Mouse (Mus musculus) monocyte, adult 5-6 weeks (primary cell): Measurements from ENCODE around the gene Dgat2. TPM values are rescaled to one million over a fixed set of nuclear protein-coding genes. Genes with fewer than 3 reads are reported as not detected.

Source experiments
- ATAC-seq: fragments of 153-309, 156-312 bp; replicated peaks from 2 replicates; pipeline ENCODE4 v1.8.0; 2017; ENCODE audit warnings: mild to moderate bottlenecking; ENCODE audit not compliant: low TSS enrichment, insufficient number of reproducible peaks, severe bottlenecking, poor library complexity, low FRiP score
- total RNA-seq: library from RNA; stranded (forward); fragments of 200-1000, 200-491, 200-594 nt; gene quantifications from 3 replicates; pipeline ENCODE4 v1.2.3, GENCODE M21; 2017

The Dgat2 gene
- total RNA-seq, 1 experiment from 2014 or later: 19.7 TPM

DNA sequence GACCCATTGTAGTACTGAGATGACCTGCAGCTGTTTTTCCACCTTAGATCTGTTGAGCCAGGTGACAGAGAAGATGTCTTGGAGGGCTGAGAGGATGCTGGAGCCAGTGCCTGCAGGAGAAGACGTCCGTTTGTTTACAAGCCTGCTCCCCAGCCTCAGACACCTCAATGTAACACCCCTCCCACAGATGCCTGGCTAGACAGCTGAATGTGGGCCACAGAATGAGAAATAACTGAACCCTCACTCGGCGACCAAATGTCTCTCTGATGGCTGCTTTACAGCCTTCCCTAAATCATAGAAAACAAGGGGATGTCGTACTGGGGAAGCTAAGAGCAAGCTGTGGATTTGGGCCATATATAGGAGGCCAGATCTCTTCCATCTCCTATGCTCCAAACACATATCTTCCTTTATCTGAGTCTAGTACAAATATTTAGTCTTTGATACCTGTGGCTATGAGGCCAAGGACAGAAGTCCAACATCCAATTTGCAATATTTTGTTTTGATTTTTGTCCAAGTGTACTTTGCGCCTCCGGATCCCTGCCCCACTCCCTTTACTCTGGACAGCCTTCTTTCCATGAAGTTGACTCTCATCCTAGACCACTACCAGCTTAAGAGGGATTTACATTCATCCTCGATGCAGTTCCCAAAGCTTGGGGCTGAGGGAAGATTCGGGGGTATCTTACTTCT is 12.7 kb downstream of the Dgat2 start:
- ATAC-seq: no peak

DNA sequence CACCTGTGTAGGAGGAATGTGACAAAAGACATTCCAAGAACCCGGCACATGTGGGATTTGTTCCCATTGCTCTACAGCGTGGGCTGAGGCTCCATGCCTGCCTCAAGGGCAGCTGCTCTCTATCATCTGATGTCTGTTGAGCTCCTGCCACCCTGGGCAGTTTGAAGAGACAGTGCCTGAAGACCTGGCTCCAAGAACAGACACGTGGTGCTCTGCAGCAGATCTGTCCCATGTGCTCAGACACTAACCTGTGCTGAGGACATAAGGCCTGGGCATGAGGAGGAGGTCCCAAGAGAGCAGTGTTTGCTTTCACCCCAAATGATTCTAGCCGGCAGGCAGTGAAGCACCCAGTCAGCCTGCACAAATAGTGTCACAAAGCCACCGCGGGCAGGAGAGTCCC is 13.8 kb downstream of the Dgat2 start:
- no peak for ATAC-seq

DNA sequence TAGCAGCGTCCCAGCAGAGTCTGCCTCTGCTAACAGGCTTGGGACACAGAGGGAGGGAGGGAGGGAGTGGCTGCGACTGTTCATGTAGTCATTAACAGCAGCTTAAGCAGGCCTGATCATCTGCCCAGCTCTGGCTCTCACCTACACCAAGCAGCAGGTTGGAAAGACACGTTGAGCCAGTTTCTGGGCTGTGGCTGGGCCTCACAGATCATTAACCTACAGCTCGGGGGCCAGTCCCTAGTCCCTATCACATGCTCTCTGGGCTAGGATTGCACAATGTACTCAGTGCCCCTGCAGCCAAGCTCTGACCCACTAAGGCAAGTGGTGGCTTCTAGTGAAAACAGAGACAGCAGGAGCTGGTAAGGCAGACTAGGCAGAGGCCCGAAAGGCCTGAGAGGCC is 14.6 kb downstream of the Dgat2 start:
- no peak for ATAC-seq

DNA sequence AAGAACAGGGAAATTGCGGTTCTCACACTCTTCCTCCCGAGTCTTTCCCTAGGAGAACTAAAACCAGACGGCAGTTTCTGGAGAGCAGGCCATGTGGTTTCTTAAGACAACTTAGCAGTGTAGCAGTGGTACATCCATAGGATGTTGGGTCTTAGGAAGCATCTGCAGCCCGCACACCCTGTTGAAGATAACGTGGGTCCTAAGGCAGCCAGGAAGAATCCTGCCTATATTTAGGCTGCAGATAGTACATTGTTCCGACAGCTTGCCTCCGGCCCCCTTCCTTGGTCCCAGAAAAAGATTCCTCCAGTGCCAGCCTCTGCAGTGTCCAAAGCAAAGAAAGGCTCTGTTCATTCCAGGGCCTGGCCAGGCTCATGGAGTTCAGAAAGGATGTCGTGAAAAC is 16.4 kb downstream of the Dgat2 start:
- ATAC-seq: no peak

DNA sequence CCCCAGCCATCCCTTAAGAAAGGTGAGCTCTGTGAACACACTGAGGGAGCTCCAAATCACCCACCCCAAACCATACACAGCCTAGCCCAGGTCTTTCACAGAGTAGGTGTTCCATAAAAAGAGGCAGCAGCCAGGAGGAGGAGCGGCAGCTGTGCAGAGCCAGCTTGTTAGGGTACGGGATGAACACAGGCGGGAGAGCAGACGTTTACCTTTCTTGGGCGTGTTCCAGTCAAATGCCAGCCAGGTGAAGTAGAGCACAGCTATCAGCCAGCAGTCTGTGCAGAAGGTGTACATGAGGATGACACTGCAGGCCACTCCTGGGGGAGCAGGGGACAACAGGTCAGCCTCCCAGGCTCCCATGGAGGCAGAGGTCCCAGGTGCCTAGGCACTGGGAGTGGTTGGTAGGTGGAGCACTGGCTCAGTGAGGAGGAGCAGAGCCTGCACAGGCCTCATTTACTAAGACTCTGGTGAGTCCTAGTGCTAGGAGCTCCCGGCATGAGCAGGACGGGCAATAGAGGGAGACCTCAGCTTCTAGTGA is 17.6 kb downstream of the Dgat2 start:
- ATAC-seq: no peak

DNA sequence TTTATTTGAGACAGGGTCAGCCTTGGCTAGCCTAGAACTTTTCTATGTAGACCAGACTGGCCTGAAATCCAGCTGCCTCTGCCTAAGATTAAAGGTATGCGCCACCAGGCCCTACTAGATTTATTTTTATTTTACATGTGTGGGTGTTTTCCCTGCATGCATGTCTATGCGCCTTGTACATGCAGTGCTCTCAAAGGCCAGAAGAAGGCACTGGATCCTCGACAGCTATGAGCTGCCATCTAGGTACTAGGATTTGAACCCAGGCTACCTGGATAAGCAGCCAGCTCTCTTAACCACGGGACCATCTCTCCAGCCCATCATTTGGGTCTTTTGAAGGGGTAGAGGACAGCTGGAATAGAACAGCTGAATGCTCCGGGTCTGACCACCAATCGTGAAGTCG is 20.1 kb downstream of the Dgat2 start:
- no peak for ATAC-seq

DNA sequence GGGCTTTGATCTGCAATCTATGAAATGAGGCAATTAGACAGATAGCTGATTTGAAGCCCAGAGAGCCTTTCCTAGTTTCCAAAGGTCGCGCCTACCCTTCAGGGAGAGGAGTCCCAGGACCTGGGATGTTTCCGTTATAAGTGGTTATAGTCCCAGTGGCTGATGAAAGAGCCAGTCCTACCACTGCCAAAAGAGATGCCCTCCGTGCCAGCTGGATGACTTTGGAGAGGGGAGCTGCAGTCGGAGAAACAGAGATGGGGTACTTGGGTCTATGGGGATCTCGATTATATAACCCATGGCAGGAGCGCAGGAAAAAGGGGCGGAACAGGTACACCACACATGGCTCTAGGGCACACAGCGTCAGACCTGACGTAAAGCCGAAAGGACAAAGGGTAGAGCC is 20.6 kb downstream of the Dgat2 start:
- no peak for ATAC-seq

DNA sequence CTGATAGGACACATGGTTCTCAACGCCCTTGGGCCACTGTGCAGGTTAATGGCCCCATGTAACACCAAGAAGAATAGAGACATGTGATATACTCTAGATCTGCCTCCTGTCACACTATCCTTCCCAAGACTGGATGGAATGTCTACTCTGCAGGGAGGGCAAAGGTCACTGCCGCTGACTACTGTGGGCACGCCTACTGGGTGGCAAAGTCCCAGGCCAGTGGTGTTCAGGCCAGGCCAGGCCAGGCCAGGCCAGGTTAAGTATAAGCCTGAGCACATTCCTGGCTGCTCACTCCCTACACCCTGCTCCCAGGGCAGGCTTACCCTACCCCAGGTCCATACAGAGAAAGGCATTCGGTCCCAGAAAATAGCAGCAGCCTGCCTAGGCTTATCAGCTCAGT is 21.0 kb downstream of the Dgat2 start:
- no peak for ATAC-seq

DNA sequence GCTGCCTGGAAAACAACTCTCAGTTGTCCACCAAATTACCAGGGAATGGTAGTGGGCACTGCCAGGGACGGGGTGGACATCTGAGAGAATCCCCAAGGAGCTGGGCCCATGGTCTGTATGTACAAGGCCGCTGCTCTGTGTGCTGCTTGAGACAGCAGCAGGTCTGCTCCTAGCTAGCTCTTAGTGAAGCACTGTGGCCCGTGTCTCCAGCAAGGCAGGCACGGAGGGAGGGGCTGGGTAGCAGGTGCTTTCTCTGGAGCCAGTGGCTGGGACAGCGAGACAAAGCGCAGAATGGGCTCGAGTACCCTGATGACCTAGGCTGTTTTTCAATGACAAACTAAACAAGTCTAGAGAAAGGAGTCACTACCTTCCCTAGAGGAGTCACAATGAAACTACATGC is 21.5 kb downstream of the Dgat2 start:
- no peak for ATAC-seq

DNA sequence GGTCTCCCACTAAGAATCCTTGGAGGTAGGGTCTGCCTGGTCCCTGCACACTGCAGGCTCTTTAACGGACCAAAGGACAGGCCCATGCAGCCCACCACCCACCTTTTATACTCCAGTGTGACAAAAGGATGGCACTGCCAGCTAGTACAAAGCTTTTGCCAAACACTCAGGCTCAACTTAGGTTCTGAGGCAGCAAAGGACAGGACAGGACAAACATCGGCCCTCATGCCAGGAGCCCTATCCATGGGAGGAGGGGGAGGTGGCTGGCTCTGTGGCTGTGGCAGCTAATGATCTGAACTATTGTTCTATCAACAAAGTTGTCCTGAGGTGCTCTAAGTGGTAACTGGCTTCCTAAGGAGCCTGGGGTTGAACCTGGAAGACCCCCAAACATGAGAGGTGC is 23.1 kb downstream of the Dgat2 start:
- no peak for ATAC-seq

DNA sequence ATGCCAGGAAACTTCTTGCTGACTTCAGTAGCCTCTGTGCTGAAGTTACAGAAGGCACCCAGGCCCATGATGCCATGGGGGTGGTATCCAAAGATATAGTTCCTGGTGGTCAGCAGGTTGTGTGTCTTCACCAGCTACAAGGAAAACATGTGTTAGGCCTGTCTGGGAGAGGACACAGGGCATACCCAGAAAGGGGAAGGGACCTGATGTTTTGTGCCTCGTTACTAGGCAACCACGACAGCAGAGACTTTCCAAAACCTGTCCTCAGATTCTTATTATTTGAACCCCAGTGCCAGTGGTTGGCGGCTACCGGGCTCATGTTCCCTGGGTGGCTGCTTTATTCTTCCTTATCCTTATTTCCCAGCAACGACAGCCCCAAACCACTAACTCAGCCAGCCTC is 23.6 kb downstream of the Dgat2 start:
- no peak for ATAC-seq

DNA sequence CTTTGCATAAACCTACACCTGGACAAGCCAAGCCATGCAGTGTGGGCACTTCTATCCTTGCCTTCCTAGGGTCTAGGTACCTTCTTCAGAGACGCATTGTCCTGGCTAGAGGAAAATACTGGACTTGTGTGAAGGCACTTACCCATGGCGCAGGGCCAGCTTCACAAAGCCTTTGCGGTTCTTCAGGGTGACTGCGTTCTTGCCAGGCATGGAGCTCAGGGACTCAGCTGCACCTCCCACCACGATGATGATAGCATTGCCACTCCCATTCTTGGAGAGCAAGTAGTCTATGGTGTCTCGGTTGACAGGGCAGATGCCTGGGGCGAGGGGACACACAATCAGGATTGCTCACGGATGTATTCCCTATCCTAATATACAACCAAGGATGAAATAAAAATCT is 24.5 kb downstream of the Dgat2 start:
- no peak for ATAC-seq

DNA sequence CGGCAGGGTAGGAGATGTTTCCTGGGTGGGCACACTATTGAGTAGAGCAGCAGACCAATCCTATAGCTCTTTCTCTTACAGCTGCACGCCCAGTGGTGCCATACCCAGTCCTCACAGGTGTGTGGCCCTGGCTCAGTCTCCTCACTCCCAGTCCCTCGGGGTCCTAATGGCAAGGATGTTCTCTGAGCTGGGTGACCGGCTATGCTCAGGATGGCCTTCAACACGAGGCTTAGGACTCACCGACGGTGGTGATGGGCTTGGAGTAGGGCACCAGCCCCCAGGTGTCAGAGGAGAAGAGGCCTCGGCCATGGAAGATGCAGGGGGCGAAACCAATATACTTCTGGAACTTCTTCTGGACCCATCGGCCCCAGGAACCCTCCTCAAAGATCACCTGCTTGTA is 25.8 kb downstream of the Dgat2 start:
- no peak for ATAC-seq

DNA sequence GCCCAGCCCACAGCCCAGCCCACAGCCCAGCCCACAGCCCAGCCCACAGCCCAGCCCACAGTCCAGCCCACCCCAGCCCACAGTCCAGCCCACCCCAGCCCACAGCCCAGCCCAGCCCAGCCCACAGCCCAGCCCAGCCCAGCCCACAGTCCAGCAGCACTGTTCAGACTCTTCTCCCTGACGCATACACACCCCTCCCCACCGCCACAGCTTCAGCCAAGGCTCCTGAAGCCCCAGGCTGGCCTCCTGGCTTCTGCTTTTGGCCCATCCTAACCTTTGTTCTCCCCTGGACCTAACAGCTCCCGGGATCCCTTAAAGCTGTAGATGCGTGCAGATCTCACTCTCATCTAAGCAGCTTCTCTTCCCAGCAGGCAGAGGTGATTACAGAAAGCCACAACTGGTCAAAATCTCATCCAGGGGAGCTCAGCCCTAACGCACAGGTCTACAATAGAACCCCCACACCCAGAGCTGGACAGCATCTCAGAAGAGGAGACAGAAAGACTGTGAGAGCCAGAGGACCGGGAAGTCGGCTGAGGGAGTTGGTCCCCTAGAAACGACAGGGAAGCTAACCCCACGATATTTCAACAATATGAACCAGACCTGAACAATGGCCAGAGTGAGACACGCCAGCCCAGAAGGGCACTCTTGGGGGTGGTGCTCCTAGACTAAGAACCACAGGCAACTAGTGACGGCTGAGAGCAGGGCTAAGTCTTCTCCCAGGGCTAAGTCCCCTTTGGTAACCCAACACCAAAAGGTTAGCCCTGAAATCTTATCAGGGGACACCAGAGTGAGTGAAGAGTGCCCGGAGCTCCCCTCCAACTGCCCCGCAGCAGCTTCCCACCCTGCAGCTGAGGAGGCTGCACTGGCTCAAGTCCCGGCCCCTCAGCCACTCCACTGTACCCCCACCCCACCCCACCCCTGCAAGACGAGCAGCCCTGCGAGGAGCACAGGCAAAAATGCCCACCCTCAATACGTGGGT is 26.9 kb downstream of the Dgat2 start:
- ATAC-seq: no peak

DNA sequence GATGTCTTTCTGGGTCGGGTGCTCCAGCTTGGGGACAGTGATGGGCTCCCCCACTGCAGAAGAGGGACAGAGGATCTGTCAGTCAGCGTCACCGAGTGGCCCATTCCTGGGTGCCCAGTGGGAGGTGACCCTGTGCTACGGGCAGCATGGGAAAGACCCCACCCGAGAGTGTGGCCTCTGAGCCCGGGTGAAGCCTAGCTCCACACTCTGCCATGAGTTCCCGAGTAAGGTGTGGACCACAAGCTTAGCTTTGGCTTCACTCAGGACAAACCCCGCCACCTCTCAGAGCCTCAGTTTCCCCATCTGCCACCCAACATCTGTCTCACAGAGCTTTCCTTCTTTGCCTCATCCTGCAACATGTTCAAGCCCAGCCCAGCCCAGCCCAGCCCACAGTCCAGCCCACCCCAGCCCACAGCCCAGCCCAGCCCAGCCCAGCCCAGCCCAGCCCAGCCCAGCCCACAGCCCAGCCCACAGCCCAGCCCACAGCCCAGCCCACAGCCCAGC is 27.8 kb downstream of the Dgat2 start:
- ATAC-seq: no peak

DNA sequence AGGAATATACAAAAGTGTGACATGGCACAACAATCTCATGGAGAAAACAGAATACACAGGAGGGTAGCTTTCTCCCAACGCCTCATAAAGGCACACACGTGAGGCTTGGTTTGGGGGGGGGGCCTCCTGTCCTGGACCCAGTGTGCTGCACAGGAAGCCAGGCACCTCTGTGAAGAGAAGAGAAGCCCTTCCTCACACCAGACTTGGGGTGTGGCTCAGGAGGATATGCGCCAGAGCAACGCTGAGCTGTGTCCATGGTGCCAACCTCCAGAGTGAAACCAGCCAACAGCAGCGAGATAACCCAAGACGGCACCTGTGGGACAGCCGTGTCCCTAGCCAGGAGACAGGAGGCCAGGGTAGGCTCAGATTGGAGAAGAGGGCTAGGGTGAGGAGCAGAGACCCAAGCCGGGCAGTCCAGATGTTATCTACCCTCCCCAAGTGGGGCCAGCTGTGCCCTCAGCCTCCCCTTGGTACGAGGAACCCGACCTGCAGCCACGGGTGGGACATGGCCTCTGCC is 28.8 kb downstream of the Dgat2 start:
- no peak for ATAC-seq

DNA sequence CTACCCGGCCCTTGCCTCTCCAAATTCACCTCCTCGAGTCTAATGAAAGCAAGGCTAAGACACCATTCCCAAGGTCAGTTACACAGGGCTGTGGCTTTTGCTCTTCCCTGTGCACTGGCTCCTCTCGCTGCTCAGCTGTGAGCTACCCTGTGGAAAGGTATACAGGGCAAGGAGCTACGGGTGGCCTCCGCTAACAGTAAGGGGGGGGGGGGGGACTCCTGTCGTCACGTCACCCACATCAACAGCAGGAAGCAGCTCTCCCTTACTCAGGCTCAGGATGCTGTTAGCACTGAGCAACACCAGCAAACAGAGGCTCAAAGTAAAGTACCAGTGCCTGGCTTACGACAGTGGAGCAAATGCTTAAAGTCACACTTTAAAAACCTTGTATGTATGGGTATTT is 29.8 kb downstream of the Dgat2 start:
- ATAC-seq: no peak

DNA sequence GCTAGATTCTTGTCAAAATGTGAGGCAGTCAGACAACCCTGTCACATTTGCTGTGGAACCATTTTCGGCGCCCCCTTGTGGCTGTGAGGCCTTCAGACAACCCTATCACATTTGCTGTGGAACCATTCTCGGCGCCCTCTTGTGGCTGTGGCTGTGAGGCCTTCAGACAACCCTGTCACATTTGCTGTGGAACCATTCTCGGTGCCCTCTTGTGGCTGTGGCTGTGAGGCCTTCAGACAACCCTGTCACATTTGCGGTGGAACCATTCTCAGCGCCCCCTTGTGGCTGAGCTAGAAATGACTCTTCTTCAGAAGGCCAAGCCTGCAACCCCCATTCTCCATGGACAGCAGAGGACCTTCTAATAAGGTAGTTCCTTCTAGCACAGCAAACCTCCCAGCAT is 31.2 kb downstream of the Dgat2 start:
- peak; percentile 93 for ATAC-seq

DNA sequence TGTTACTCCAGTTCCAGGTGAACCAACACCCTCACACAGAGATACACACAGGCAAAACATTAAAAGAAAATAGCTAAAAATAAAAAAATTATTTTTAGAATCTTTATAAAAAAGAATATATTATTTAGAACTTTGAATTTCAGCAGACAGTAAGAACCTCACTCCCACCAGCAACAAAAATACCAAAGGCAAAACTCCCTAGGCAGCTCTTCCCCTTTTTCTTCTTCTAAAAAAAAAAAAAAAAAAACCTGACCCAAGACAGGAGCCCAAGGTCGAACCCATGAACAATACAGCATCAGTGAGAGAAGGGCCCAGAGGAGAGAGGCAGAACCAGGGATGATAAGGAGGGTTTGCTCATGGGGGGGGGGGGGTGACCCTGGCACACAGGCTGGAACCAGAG is 33.5 kb downstream of the Dgat2 start:
- ATAC-seq: no peak
